Mouse (Mus musculus) stomach, postnatal 0 days (tissue): ENCODE measurements around the gene Olfr1025-ps1.

Experiments used
- CTCF ChIP-seq: IDR thresholded peaks from 2 replicates; pipeline ENCODE4 v1.5.1; 2016; ENCODE audit warnings: antibody characterized with exemption, low read depth, mild to moderate bottlenecking, moderate library complexity
- EP300 ChIP-seq: optimal IDR thresholded peaks from 2 replicates; pipeline ENCODE3; 2016; ENCODE audit warnings: antibody characterized with exemption

DNA sequence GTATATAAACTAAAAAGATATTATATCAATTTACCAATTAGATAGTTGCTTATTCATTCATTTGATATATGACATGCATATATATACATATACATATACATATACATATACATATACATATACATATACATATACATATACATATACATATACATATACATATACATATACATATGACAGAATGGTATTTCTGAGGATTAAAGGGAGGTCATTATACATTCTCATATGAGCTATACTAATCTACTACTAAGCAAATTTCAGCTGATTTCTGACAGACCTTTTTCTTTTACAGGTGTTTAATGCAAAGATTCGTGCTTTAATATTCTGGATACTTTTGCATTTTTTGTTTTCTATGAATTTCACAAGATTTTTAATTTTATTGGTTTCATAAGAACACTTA lies 35.1 kb downstream of the Olfr1025-ps1 start, which contains the start of gene Olfr1028:
- no peak for TF ChIP-seq CTCF
- no peak for TF ChIP-seq EP300
